Mouse (Mus musculus) cerebellum, adult 2 months (tissue): ENCODE measurements around the gene Clip1.

Experiments
- CTCF ChIP-seq: fragments of 200-500 bp; IDR thresholded peaks from 2 replicates; pipeline ENCODE4 v1.5.1; 2011; ENCODE audit warnings: low read depth, mild to moderate bottlenecking, control low read depth, low read length, moderate library complexity, borderline replicate concordance; ENCODE audit not compliant: insufficient read depth
- POLR2A ChIP-seq: fragments of 200-500 bp; IDR thresholded peaks from 2 replicates; pipeline ENCODE4 v1.6.1; 2011; ENCODE audit warnings: low read length, control low read depth, borderline replicate concordance; ENCODE audit not compliant: insufficient read depth

GRCm38 (mm10) chr5:123657651-123658050 lies 26.8 kb downstream of the Clip1 start:
- TF ChIP-seq POLR2A (no peak), CTCF (no peak)
